Mouse (Mus musculus) ES-Bruce4 (cell line): ENCODE data around the gene Gm10663.

Experiments
- CTCF ChIP-seq: IDR thresholded peaks from one replicate; pipeline ENCODE4 v1.8.1; 2011; ENCODE audit warnings: low read depth, low read length
- POLR2A ChIP-seq: IDR thresholded peaks from one replicate; pipeline ENCODE4 v1.8.1; 2011; ENCODE audit warnings: low read length; ENCODE audit not compliant: insufficient read depth

DNA sequence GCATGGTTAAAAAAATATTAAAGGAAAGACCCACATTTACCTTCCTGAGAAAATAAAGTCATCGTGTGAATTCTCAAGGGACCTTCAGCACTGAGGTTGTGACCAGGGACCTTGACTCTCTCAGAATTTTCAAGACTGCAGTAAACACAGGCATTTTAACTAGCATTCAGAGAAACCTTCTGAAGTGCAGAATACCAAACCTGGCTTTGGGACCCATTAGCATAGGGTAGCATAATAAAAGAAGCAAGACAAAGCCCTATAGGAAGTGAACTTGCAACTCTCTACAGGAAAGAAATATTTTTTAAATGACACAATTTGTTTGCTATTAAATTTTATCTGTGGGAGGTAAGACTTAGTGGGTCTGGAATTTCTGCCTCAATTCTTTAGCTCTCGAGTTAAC lies 10.8 kb upstream of the Gm10663 start:
- TF ChIP-seq CTCF (no peak), POLR2A (no peak)
